Mouse (Mus musculus): ENCODE data around the gene Nebl. TPM values are rescaled to one million over a fixed set of nuclear protein-coding genes. Genes with fewer than 3 reads are reported as not detected.

The Nebl gene
- 1 to 10 TPM; 5.5 to 8.2 TPM for total RNA-seq (2021)
- long read RNA-seq, experiment 1, full-length matches to known transcripts = 2 of 2 reads
- long read RNA-seq, experiment 1, partial matches to known transcripts = 0 of 2 reads
- long read RNA-seq, experiment 1, other reads (novel, unspliced or antisense) = 0 of 2 reads
- long read RNA-seq, experiment 2, full-length matches to known transcripts = 1 of 3 reads
- long read RNA-seq, experiment 2, partial matches to known transcripts = 0 of 3 reads
- long read RNA-seq, experiment 2, other reads (novel, unspliced or antisense) = 2 of 3 reads

- DNase-seq (ENCODE audit: low spot score in 2 of 2) = peak; percentile 52 to 59
These were observed at the start of gene Nebl for GRCm38 (mm10) chr2:17730957-17731830. Gene Nebl, minus strand, starts transcription at chr2:17731464.

- no peak for DNase-seq (ENCODE audit: low spot score in 2 of 2)
These were observed 39.1 kb upstream of the Nebl start for GRCm38 (mm10) chr2:17770246-17770825.

- no peak for DNase-seq (ENCODE audit: low spot score in 2 of 2)
These were observed 38.0 kb upstream of the Nebl start for GRCm38 (mm10) chr2:17769242-17769755.

- no peak for DNase-seq (ENCODE audit: low spot score in 2 of 2)
These were observed 25.0 kb upstream of the Nebl start for GRCm38 (mm10) chr2:17756271-17756670.

- DNase-seq (ENCODE audit: low spot score in 2 of 2) = no peak
These were observed 10.9 kb upstream of the Nebl start for GRCm38 (mm10) chr2:17742051-17742763.

GRCm38 (mm10) chr2:17741555-17741954 lies 10.3 kb upstream of the Nebl start:
- no peak for DNase-seq (ENCODE audit: low spot score in 2 of 2)

GRCm38 (mm10) chr2:17740454-17740853 lies 9.2 kb upstream of the Nebl start:
- DNase-seq (ENCODE audit: low spot score in 2 of 2) = no peak

GRCm38 (mm10) chr2:17732210-17732609 lies 946 bp upstream of the Nebl start:
- DNase-seq (ENCODE audit: low spot score in 2 of 2) = no peak

- no peak for DNase-seq (ENCODE audit: low spot score in 2 of 2)
These were observed 552 bp upstream of the Nebl start for GRCm38 (mm10) chr2:17731831-17732200.

- no peak for DNase-seq (ENCODE audit: low spot score in 2 of 2)
These were observed 662 bp downstream of the Nebl start for GRCm38 (mm10) chr2:17730648-17730956.

- peak in 1 of 2 experiments; percentile 22 for DNase-seq (ENCODE audit: low spot score in 2 of 2)
These were observed 1.3 kb downstream of the Nebl start for GRCm38 (mm10) chr2:17729770-17730647.

GRCm38 (mm10) chr2:17724405-17724804 lies 6.9 kb downstream of the Nebl start:
- DNase-seq (ENCODE audit: low spot score in 2 of 2) = no peak

- no peak for DNase-seq (ENCODE audit: low spot score in 2 of 2)
These were observed 7.8 kb downstream of the Nebl start for GRCm38 (mm10) chr2:17723268-17724019.

- DNase-seq (ENCODE audit: low spot score in 2 of 2) = no peak
These were observed 10.0 kb downstream of the Nebl start for GRCm38 (mm10) chr2:17721177-17721715.

GRCm38 (mm10) chr2:17718281-17718680 lies 13.0 kb downstream of the Nebl start:
- DNase-seq (ENCODE audit: low spot score in 2 of 2) = no peak

GRCm38 (mm10) chr2:17717200-17717599 lies 14.1 kb downstream of the Nebl start:
- no peak for DNase-seq (ENCODE audit: low spot score in 2 of 2)

GRCm38 (mm10) chr2:17715149-17715767 lies 16.0 kb downstream of the Nebl start:
- DNase-seq (ENCODE audit: low spot score in 2 of 2) = no peak

- no peak for DNase-seq (ENCODE audit: low spot score in 2 of 2)
These were observed 16.6 kb downstream of the Nebl start for GRCm38 (mm10) chr2:17714661-17715060.

- no peak for DNase-seq (ENCODE audit: low spot score in 2 of 2)
These were observed 17.1 kb downstream of the Nebl start for GRCm38 (mm10) chr2:17714124-17714523.
